Mouse (Mus musculus): ENCODE data around the gene Dap. TPM values are rescaled to one million over a fixed set of nuclear protein-coding genes. Genes with fewer than 3 reads are reported as not detected.

Dap gene
- total and polyA plus RNA-seq, 3 experiments, result 12.6 to 69.8 (median 15.1) TPM

DNA sequence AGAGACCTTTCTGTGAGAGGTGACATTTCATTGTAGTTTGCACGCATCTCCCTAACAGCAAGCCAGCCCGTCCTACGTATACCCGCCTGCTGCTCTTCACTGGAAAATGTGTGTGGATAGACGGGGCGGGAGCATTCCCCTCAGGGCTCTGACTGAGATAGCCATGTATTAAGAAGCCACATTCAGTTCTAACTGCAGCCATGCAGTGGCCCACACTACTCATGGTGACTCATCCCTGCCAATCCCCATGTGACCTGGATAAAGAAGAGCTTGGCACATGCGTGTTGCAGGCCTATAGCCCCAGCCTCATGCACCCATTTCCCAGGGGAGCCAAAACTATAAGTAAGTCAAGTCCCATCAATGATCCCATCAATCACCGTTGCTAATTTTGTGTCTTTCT, 3.7 kb downstream of the Dap start:
- Histone ChIP-seq H3K27me3 (replicated peaks) (no peaks in the 10 kb centered on the region), H3K9me3 (replicated peaks; ENCODE audit: low read length) (no peaks in the 10 kb centered on the region), H3K4me1 (ENCODE audit: control insufficient read depth in 1 of 2, insufficient read depth in 2 of 2) (peaks cover 0 to 39% of the 10 kb centered on the region in 2 experiments; a peak in 2 of 4 replicates), H3K27ac (ENCODE audit: insufficient read depth, low read depth) (no peak overlapping the region), H3K36me3 (replicated peaks in 1 of 2; ENCODE audit: control insufficient read depth in 1 of 2, insufficient read depth in 1 of 2, low read length in 1 of 2) (peaks cover 0 to 42% of the 10 kb centered on the region in 2 experiments), H3K4me3 (replicated peaks in 1 of 3; ENCODE audit: low read depth in 2 of 3, low read length in 2 of 3, poor library complexity in 1 of 3) (no peak overlapping the region), H3K4me2 (ENCODE audit: insufficient read depth, low read depth, poor library complexity, severe bottlenecking) (no peak overlapping the region), H3K79me2 (replicated peaks; ENCODE audit: control insufficient read depth, extremely low read depth, insufficient read depth, poor library complexity, severe bottlenecking) (no peaks in the 10 kb centered on the region), H3K9ac (ENCODE audit: insufficient read depth, low read depth) (no peak overlapping the region)
- in situ Hi-C loops (cut with MboI; ENCODE audit: low pct_ligation_motif_present, low pct_unique_long_range_greater_than_20kb, low sequenced_read_pairs) (no loop called here), dilution Hi-C loops (cut with MboI; ENCODE audit: extremely low pct_ligation_motif_present, extremely low pct_unique_long_range_greater_than_20kb, low sequenced_read_pairs) (no loop called here)
- DNase-seq (ENCODE audit: extremely low read depth), result no peak
- no peak for TF ChIP-seq HCFC1 (IDR thresholded peaks at IDR 0.05; ENCODE audit: low read depth, low read length)
- no peak for TF ChIP-seq MAX (IDR thresholded peaks at IDR 0.05; ENCODE audit: low read length)
- TF ChIP-seq CHD1 (IDR thresholded peaks at IDR 0.05; ENCODE audit: low read depth, low read length), result no peak
- no peak for TF ChIP-seq ZC3H11A (IDR thresholded peaks at IDR 0.05; ENCODE audit: low read depth, low read length)
- TF ChIP-seq RAD21 (IDR thresholded peaks at IDR 0.05; ENCODE audit: low read depth, low read length), result no peak
- TF ChIP-seq ZKSCAN1 (IDR thresholded peaks at IDR 0.05; ENCODE audit: borderline replicate concordance, low read depth, low read length), result no peak
- TF ChIP-seq ZMIZ1 (IDR thresholded peaks at IDR 0.05; ENCODE audit: low read depth, low read length), result no peak
- no peak for TF ChIP-seq MYC (IDR thresholded peaks at IDR 0.05; ENCODE audit: low read depth, low read length)

GRCm38 (mm10) chr15:31233006-31233405, 8.9 kb downstream of the Dap start:
- Histone ChIP-seq H3K4me1 (ENCODE audit: control insufficient read depth in 1 of 2, insufficient read depth in 2 of 2) (peaks cover 0 to 28% of the 10 kb centered on the region in 2 experiments; a peak in 2 of 4 replicates), H3K4me3 (replicated peaks in 1 of 3; ENCODE audit: low read depth in 2 of 3, low read length in 2 of 3, poor library complexity in 1 of 3) (no peak overlapping the region), H3K27me3 (replicated peaks) (no peaks in the 10 kb centered on the region), H3K36me3 (replicated peaks in 1 of 2; ENCODE audit: control insufficient read depth in 1 of 2, insufficient read depth in 1 of 2, low read length in 1 of 2) (peaks cover 5 to 82% of the 10 kb centered on the region in 2 experiments), H3K79me2 (replicated peaks; ENCODE audit: control insufficient read depth, extremely low read depth, insufficient read depth, poor library complexity, severe bottlenecking) (no peaks in the 10 kb centered on the region), H3K9me3 (replicated peaks; ENCODE audit: low read length) (no peaks in the 10 kb centered on the region), H3K4me2 (ENCODE audit: insufficient read depth, low read depth, poor library complexity, severe bottlenecking) (no peak overlapping the region), H3K27ac (ENCODE audit: insufficient read depth, low read depth) (no peak overlapping the region), H3K9ac (ENCODE audit: insufficient read depth, low read depth) (no peak overlapping the region)
- dilution Hi-C loops (cut with MboI; ENCODE audit: extremely low pct_ligation_motif_present, extremely low pct_unique_long_range_greater_than_20kb, low sequenced_read_pairs), result no loop called here
- DNase-seq (ENCODE audit: extremely low read depth), result no peak
- no peak for TF ChIP-seq MAFK (IDR thresholded peaks at IDR 0.05; ENCODE audit: insufficient replicate concordance, low read length)
- no peak for TF ChIP-seq IRF4 (IDR thresholded peaks at IDR 0.05; ENCODE audit: low read depth, low read length)
- no peak for TF ChIP-seq MAX (IDR thresholded peaks at IDR 0.05; ENCODE audit: low read length)
- TF ChIP-seq USF2 (conservative IDR thresholded peaks at IDR 0.05; ENCODE audit: low read depth, low read length), result no peak
- TF ChIP-seq MEF2A (IDR thresholded peaks at IDR 0.05; ENCODE audit: borderline replicate concordance, low read depth, low read length), result no peak
- no peak for TF ChIP-seq SMC3 (IDR thresholded peaks at IDR 0.05; ENCODE audit: low read depth, low read length)
- TF ChIP-seq JUN (IDR thresholded peaks at IDR 0.05; ENCODE audit: insufficient read depth, low read depth, low read length), result no peak
- TF ChIP-seq UBTF (IDR thresholded peaks at IDR 0.05; ENCODE audit: low read depth, low read length), result no peak
- TF ChIP-seq CTCF (conservative IDR thresholded peaks at IDR 0.05 in 1 of 2, IDR thresholded peaks at IDR 0.05 in 1 of 2; ENCODE audit: low read depth in 2 of 2, low read length in 2 of 2), result no peak
- TF ChIP-seq CHD2 (IDR thresholded peaks at IDR 0.05; ENCODE audit: low read length), result no peak
- no peak for TF ChIP-seq ZMIZ1 (IDR thresholded peaks at IDR 0.05; ENCODE audit: low read depth, low read length)
- TF ChIP-seq MXI1 (IDR thresholded peaks at IDR 0.05; ENCODE audit: low read depth, low read length), result no peak
- no peak for TF ChIP-seq ZC3H11A (IDR thresholded peaks at IDR 0.05; ENCODE audit: low read depth, low read length)
- TF ChIP-seq PAX5 (IDR thresholded peaks at IDR 0.05; ENCODE audit: low read length), result no peak
- no peak for TF ChIP-seq NELFE (IDR thresholded peaks at IDR 0.05; ENCODE audit: low read depth, low read length)
- no peak for TF ChIP-seq RCOR1 (conservative IDR thresholded peaks at IDR 0.05; ENCODE audit: low read depth, low read length)
- TF ChIP-seq HCFC1 (IDR thresholded peaks at IDR 0.05; ENCODE audit: low read depth, low read length), result no peak
- TF ChIP-seq MYC (IDR thresholded peaks at IDR 0.05; ENCODE audit: low read depth, low read length), result no peak
- in situ Hi-C loops (cut with MboI; ENCODE audit: low pct_ligation_motif_present, low pct_unique_long_range_greater_than_20kb, low sequenced_read_pairs), result no loop called here

Data from CH12.LX (cell line).